8 mouse cellular contexts compared by ENCODE assay signal in the genomic region with DNA sequence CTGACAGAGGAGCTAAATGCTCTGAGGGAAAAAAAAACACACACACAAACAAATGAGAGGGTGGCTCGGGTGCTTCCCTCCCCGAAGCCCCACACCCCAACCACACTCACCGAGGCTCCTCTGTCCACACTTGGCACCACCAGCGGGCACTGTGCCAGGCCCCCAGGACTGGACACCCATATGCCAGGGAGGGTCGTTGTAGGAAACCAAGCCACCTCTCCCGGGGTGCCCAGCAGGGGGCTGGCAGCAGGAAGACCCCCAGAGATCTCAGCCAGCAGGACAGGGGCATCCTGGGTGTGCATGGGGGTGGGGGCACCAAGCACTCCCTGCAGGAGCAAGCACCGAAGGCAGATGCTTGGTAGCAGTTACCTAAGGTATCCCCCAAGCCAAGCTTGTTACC. TPM values are rescaled to one million over a fixed set of nuclear protein-coding genes. Genes with fewer than 3 reads are reported as not detected.
DNase-seq lines count a peak whose midpoint lies in the region; ATAC-seq and TF ChIP-seq lines count a peak whose summit lies in the region.

A gene (minus strand): TSS at position 289 of the 400 bp plus-strand sequence.

- H3K27ac ChIP-seq in heart, embryonic 15.5 days = peak within 1 kb of the TSS; percentile 15; the same call in 1 of the 2 replicates
- peak within 1 kb of the TSS; percentile 35; the same call in 1 of the 2 replicates for H3K27ac ChIP-seq in lung, postnatal 0 days (ENCODE audit: low read length)

- TF ChIP-seq CTCF in lung, adult 2 months (IDR thresholded peaks at IDR 0.05; ENCODE audit: insufficient read depth, low read length) = no peak
- TF ChIP-seq CTCF in lung, postnatal 0 days (IDR thresholded peaks at IDR 0.05) = no peak

- no peaks in the 10 kb centered on the region for H3K9me3 ChIP-seq in heart, embryonic 15.5 days (replicated peaks)
- no peaks in the 10 kb centered on the region for H3K9me3 ChIP-seq in lung, postnatal 0 days (ENCODE audit: low read length)

- no peak for DNase-seq in lung, adult 2 months
- no peak for DNase-seq in lung, postnatal 14 days
- peak; percentile 29 to 54 for DNase-seq in cerebellum, adult 18-20 months
- DNase-seq in lung, postnatal 0 days (ENCODE audit: low spot score) = no peak
- no peak for DNase-seq in embryo, embryonic 11 days
- no peak for DNase-seq in urinary bladder, adult 18-20 months (ENCODE audit: low spot score in 2 of 2)

- ATAC-seq in heart, embryonic 15.5 days (replicated peaks; ENCODE audit: insufficient number of reproducible peaks, insufficient read depth, low FRiP score, low read depth) = no peak
- no peak for ATAC-seq in lung, postnatal 0 days
- no peak for ATAC-seq in CD4-positive, CD25-positive, alpha-beta regulatory T cell, adult 4 months

- H3K4me3 ChIP-seq in lung, adult 2 months (replicated peaks; ENCODE audit: extremely low read depth, low read depth, low read length) = peak within 1 kb of the TSS; percentile 78
- peak within 1 kb of the TSS; percentile 72 for H3K4me3 ChIP-seq in heart, embryonic 15.5 days
- H3K4me3 ChIP-seq in lung, postnatal 0 days (ENCODE audit: low read depth, low read length) = peak within 1 kb of the TSS; percentile 66

- peaks cover 3% of the 10 kb centered on the region for H3K4me1 ChIP-seq in lung, adult 2 months (ENCODE audit: control insufficient read depth, insufficient read depth, low read length)
- peaks cover 20% of the 10 kb centered on the region for H3K4me1 ChIP-seq in heart, embryonic 15.5 days (replicated peaks)
- peaks cover 4% of the 10 kb centered on the region; the same call in 1 of the 2 replicates for H3K4me1 ChIP-seq in lung, postnatal 0 days (ENCODE audit: insufficient read depth, low read depth, low read length)

- WGBS in lung, adult 2 months = 20% methylated on average over 7 of the region's 7 CpGs
- 39% methylated on average over 7 of the region's 7 CpGs for WGBS in heart, embryonic 15.5 days
- WGBS in lung, postnatal 0 days = 18% methylated on average over 7 of the region's 7 CpGs

- peak within 1 kb of the TSS; percentile 60 for H3K9ac ChIP-seq in heart, embryonic 15.5 days
- H3K9ac ChIP-seq in lung, postnatal 0 days (replicated peaks; ENCODE audit: low read depth) = peak within 1 kb of the TSS; percentile 35

- TF ChIP-seq POLR2A in lung, adult 2 months (IDR thresholded peaks at IDR 0.05; ENCODE audit: borderline replicate concordance, extremely low read depth, low read depth, low read length) = no peak

- peaks cover 16% of the 10 kb centered on the region for H3K36me3 ChIP-seq in heart, embryonic 15.5 days
- 0 out of 2 replicates have a peak, but pooled peaks cover 3% of the 10 kb centered on the region for H3K36me3 ChIP-seq in lung, postnatal 0 days (ENCODE audit: insufficient read depth, low read length)

- TF ChIP-seq EP300 in lung, postnatal 0 days (IDR thresholded peaks at IDR 0.05) = no peak

- peak within 1 kb of the TSS; percentile 77 for H3K4me2 ChIP-seq in heart, embryonic 15.5 days
- H3K4me2 ChIP-seq in lung, postnatal 0 days (replicated peaks; ENCODE audit: low read depth, low read length) = peak within 1 kb of the TSS; percentile 91

- H3K27me3 ChIP-seq in heart, embryonic 15.5 days = no peaks in the 10 kb centered on the region
- H3K27me3 ChIP-seq in lung, postnatal 0 days (replicated peaks; ENCODE audit: insufficient read depth, low read length) = no peaks in the 10 kb centered on the region

RNA-seq across cellular contexts. Expression of the gene that starts here (rescaled TPM):
- not detected in 2 replicates for polyA plus RNA-seq in lung, adult 2 months (2012; rRNA removed)
- polyA plus RNA-seq in heart, embryonic 15.5 days (2015; fragmentation: Nextera tagmentation; extraction: Ambion mirVana) = 0.06 TPM in 1 of 2 replicates, not detected in the other
- polyA plus RNA-seq in lung, postnatal 0 days (2015; fragmentation: Nextera tagmentation; extraction: Ambion mirVana) = not detected in 2 replicates
- polyA plus RNA-seq in CD4-positive, CD25-positive, alpha-beta regulatory T cell, adult 4 months (2017; shearing (Covaris generic)) = not detected

Comparison
In these comparisons a context has a peak if more than half of its experiments do, and no peak if none do; other contexts are left out.
1. DNase-seq: peak in cerebellum, adult 18-20 months (2 of 2); none in lung, adult 2 months (single experiment), lung, postnatal 14 days (single experiment), lung, postnatal 0 days (single experiment), embryo, embryonic 11 days (single experiment) and urinary bladder, adult 18-20 months (0 of 2).
2. Peak in every context shown above with its lines, with median percentiles within 50 percentile points of each other: H3K4me3 ChIP-seq.